Mouse (Mus musculus): ENCODE measurements at regions not wholly inside any gene's neighbourhood (a gene's known extent, or its start where the extent isn't known, plus 50 kb on each side); places are given as distances from the start of the nearest gene placed in this dataset.

GRCm38 (mm10) chr3:35547696-35548095, 206.2 kb upstream of the Atp11b start:
- no peak for DNase-seq

GRCm38 (mm10) chr3:35551791-35552190, 202.1 kb upstream of the Atp11b start:
- no peak for DNase-seq

DNA sequence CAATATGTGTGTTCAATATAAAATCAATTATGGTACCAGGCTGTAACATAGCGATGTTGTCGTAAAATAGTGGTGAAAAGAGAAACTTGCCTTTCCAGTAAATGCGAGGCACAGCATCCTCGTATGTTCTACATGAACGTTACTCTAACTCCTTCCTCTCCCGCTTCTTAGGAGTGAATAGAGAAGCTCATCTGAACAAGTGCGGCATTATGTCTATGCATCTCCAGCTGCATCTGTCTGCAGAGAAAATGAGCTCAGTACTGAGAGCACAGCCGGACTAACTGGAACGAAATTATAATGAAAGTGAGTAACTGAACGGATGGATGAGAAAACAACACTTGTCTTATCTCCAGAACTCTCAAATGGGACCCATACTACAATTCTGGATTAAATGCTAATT, 193.5 kb upstream of the Atp11b start:
- DNase-seq: no peak

- no peak for DNase-seq
These were observed 179.5 kb upstream of the Atp11b start for GRCm38 (mm10) chr3:35574402-35574801.

Data from kidney, postnatal 14 days (tissue).